Comparison of ENCODE assay signal across 12 mouse cellular contexts in genomic region chr5:50626648-50627047, GRCm38 (mm10).
DNase-seq lines count a peak whose midpoint lies in the region; ATAC-seq and TF ChIP-seq lines count a peak whose summit lies in the region.
"Had no signal": no experiment of that assay in that cellular context is flagged by ENCODE, and none has a peak within 500 bp of the region (broad histone marks: within the 10 kb centered on the region; RNA-seq: fewer than 3 reads in every experiment).

No protein-coding gene starts in this region.

- H3K27me3 ChIP-seq in forebrain, embryonic 14.5 days (replicated peaks; ENCODE audit: control insufficient read depth, insufficient read depth, low read length): no peaks in the 10 kb centered on the region
- H3K27me3 ChIP-seq: limb, embryonic 12.5 days had no signal

- DNase-seq in embryo, embryonic 10.5 days (ENCODE audit: low spot score): peak; percentile 14
- DNase-seq in embryo, embryonic 9.5 days (ENCODE audit: extremely low spot score): no peak
- DNase-seq in left cerebral cortex, adult 2 months (ENCODE audit: extremely low spot score in 1 of 2, low spot score in 2 of 2): peak; percentile 15 to 16
- no peak for DNase-seq in left cerebral cortex, postnatal 4 days
- DNase-seq in forebrain, embryonic 14.5 days (ENCODE audit: low spot score): peak; percentile 75
- peak; percentile 4 to 8 for DNase-seq in left cerebral cortex, postnatal 36 days (ENCODE audit: low spot score in 2 of 2)
- DNase-seq in testis, postnatal 10 days (ENCODE audit: low spot score): no peak
- DNase-seq in ovary, postnatal 14 days (ENCODE audit: low spot score): no peak
- DNase-seq: kidney, postnatal 14 days; lung, postnatal 36 days; thymus, postnatal 25 days had no signal

- H3K9ac ChIP-seq in forebrain, embryonic 14.5 days (ENCODE audit: low read length): no peak overlapping the region
- H3K9ac ChIP-seq: limb, embryonic 12.5 days had no signal

- H3K4me2 ChIP-seq in forebrain, embryonic 14.5 days (ENCODE audit: low read length): no peak overlapping the region
- H3K4me2 ChIP-seq: limb, embryonic 12.5 days had no signal

- intact Hi-C loops in left cerebral cortex, adult 2 months (cut with DNase I): no loop called here
- intact Hi-C loops in left cerebral cortex, postnatal 4 days (cut with DNase I): no loop called here
- intact Hi-C loops in left cerebral cortex, postnatal 36 days (cut with DNase I): no loop called here

- no peak overlapping the region for H3K4me3 ChIP-seq in left cerebral cortex, adult 2 months
- H3K4me3 ChIP-seq in forebrain, embryonic 14.5 days (ENCODE audit: low read depth, low read length): no peak overlapping the region
- H3K4me3 ChIP-seq: limb, embryonic 12.5 days had no signal

- no peak for TF ChIP-seq CTCF in left cerebral cortex, adult 2 months (IDR thresholded peaks at IDR 0.05)

- no peak overlapping the region for H3K27ac ChIP-seq in left cerebral cortex, adult 2 months
- no peak overlapping the region for H3K27ac ChIP-seq in forebrain, embryonic 14.5 days (ENCODE audit: low read depth, low read length)
- H3K27ac ChIP-seq: limb, embryonic 12.5 days had no signal

- no peaks in the 10 kb centered on the region for H3K9me3 ChIP-seq in forebrain, embryonic 14.5 days (replicated peaks; ENCODE audit: control insufficient read depth, low read length)
- H3K9me3 ChIP-seq: limb, embryonic 12.5 days had no signal

- no peaks in the 10 kb centered on the region for H3K36me3 ChIP-seq in forebrain, embryonic 14.5 days (ENCODE audit: control insufficient read depth, insufficient read depth, low read length)
- H3K36me3 ChIP-seq: limb, embryonic 12.5 days had no signal

- 56% methylated on average over 6 of the region's 6 CpGs for WGBS in forebrain, embryonic 14.5 days

- no peaks in the 10 kb centered on the region for H3K4me1 ChIP-seq in forebrain, embryonic 14.5 days (ENCODE audit: control insufficient read depth, insufficient read depth, low read length)
- H3K4me1 ChIP-seq: limb, embryonic 12.5 days had no signal

- ATAC-seq in forebrain, embryonic 14.5 days: peak; percentile 83

Comparison
In these comparisons a context has a peak if more than half of its experiments do, and no peak if none do; other contexts are left out.
1. DNase-seq: peak in embryo, embryonic 10.5 days (single experiment), left cerebral cortex, adult 2 months (2 of 2), forebrain, embryonic 14.5 days (single experiment) and left cerebral cortex, postnatal 36 days (2 of 2); none in embryo, embryonic 9.5 days (single experiment), left cerebral cortex, postnatal 4 days (single experiment), testis, postnatal 10 days (single experiment) and ovary, postnatal 14 days (single experiment).